Mouse (Mus musculus) embryonic facial prominence, embryonic 14.5 days (tissue): ENCODE results near the gene Gata5. TPM values are rescaled to one million over a fixed set of nuclear protein-coding genes. Genes with fewer than 3 reads are reported as not detected.

Experiments
- ATAC-seq: fragments of 200-750 bp; cut with Nextera tagmentation; 2 replicates; pipeline ENCODE4 v1.8.0; 2017; ENCODE audit warnings: low read depth, moderate number of reproducible peaks, moderate TSS enrichment
- DNase-seq: peaks from one replicate; pipeline ENCODE4 v3.0.0-alpha.2; 2015; ENCODE audit warnings: low spot score
- H3K27ac ChIP-seq: fragments of 300-500 bp; sonication (generic); replicated peaks from 2 replicates; pipeline ENCODE4 v1.5.1; 2014; ENCODE audit warnings: low read depth, mild to moderate bottlenecking, low read length, moderate library complexity
- H3K27me3 ChIP-seq: fragments of 300-500 bp; sonication (generic); replicated peaks from 2 replicates; pipeline ENCODE4 v1.6.1; 2014; ENCODE audit warnings: low read length; ENCODE audit not compliant: control insufficient read depth, insufficient read depth
- H3K36me3 ChIP-seq: fragments of 300-500 bp; sonication (generic); 2 replicates; pipeline ENCODE4 v1.6.1; 2014; ENCODE audit warnings: low read length, mixed read lengths; ENCODE audit not compliant: control insufficient read depth, insufficient read depth
- H3K4me1 ChIP-seq: fragments of 300-500 bp; sonication (generic); 2 replicates; pipeline ENCODE4 v1.6.1; 2014; ENCODE audit warnings: antibody characterized with exemption, low read length; ENCODE audit not compliant: control insufficient read depth, insufficient read depth
- H3K4me2 ChIP-seq: fragments of 300-500 bp; sonication (generic); 2 replicates; pipeline ENCODE4 v1.6.1; 2014; ENCODE audit warnings: low read depth, mild to moderate bottlenecking, low read length, moderate library complexity, mixed read lengths
- H3K4me3 ChIP-seq: fragments of 300-500 bp; sonication (generic); 2 replicates; pipeline ENCODE4 v1.5.1; 2014; ENCODE audit warnings: low read depth, mild to moderate bottlenecking, low read length
- H3K9ac ChIP-seq: fragments of 300-500 bp; sonication (generic); 2 replicates; pipeline ENCODE4 v1.6.1; 2014; ENCODE audit warnings: low read depth, mild to moderate bottlenecking, low read length, moderate library complexity, mixed read lengths
- H3K9me3 ChIP-seq: fragments of 300-500 bp; sonication (generic); 2 replicates; pipeline ENCODE4 v1.6.1; 2016; ENCODE audit warnings: low read length; ENCODE audit not compliant: control insufficient read depth
- WGBS: fragments of 180-500 bp; shearing (Covaris S2); extraction: QIAGEN DNeasy Blood & Tissue Kit; methylation state at CpG from one replicate; pipeline ENCODE4 v1.1.7; 2014; 5-methylcytosine and 5-hydroxymethylcytosine counted together
- polyA plus RNA-seq: library from polyadenylated mRNA; unstranded; fragments of >200 nt; fragmentation: Nextera tagmentation; extraction: Ambion mirVana; gene quantifications from 2 replicates; pipeline ENCODE4 v1.2.1, GENCODE M21; 2014

Gata5 gene
- polyA plus RNA-seq, 1 experiment from 2014 or later, result not detected

- no peak overlapping the region for H3K4me3 ChIP-seq
- DNase-seq, result no peak
- H3K4me2 ChIP-seq, result no peak overlapping the region
- H3K9ac ChIP-seq, result no peak overlapping the region
- WGBS, result 53% methylated on average over 4 of the region's 4 CpGs
- no peak overlapping the region for H3K27ac ChIP-seq
- H3K27me3 ChIP-seq, result no peaks in the 10 kb centered on the region
- no peak for ATAC-seq
- H3K4me1 ChIP-seq, result no peaks in the 10 kb centered on the region
- peaks cover 7% of the 10 kb centered on the region; the same call in 1 of the 2 replicates for H3K9me3 ChIP-seq
- no peaks in the 10 kb centered on the region for H3K36me3 ChIP-seq
Observed at GRCm38 (mm10) chr2:180304554-180304953, 29.9 kb downstream of the Gata5 start.

- no peak overlapping the region for H3K9ac ChIP-seq
- no peaks in the 10 kb centered on the region for H3K27me3 ChIP-seq
- 82% methylated on average over 12 of the region's 12 CpGs for WGBS
- DNase-seq, result no peak
- H3K4me1 ChIP-seq, result no peaks in the 10 kb centered on the region
- no peak overlapping the region for H3K4me3 ChIP-seq
- H3K27ac ChIP-seq, result no peak overlapping the region
- no peak for ATAC-seq
- peaks cover 7% of the 10 kb centered on the region; the same call in 1 of the 2 replicates for H3K9me3 ChIP-seq
- no peaks in the 10 kb centered on the region for H3K36me3 ChIP-seq
- H3K4me2 ChIP-seq, result no peak overlapping the region
Observed at GRCm38 (mm10) chr2:180303468-180303867, 31.0 kb downstream of the Gata5 start.

GRCm38 (mm10) chr2:180302201-180302600 lies 32.3 kb downstream of the Gata5 start:
- Histone ChIP-seq H3K27me3 (no peaks in the 10 kb centered on the region), H3K9me3 (peaks cover 7% of the 10 kb centered on the region; the same call in 1 of the 2 replicates), H3K4me1 (no peaks in the 10 kb centered on the region), H3K4me3 (no peak overlapping the region), H3K27ac (no peak overlapping the region), H3K4me2 (no peak overlapping the region), H3K9ac (no peak overlapping the region), H3K36me3 (no peaks in the 10 kb centered on the region)
- DNase-seq, result no peak
- 72% methylated on average over 4 of the region's 4 CpGs for WGBS
- ATAC-seq, result no peak

GRCm38 (mm10) chr2:180300771-180301170 lies 33.7 kb downstream of the Gata5 start:
- Histone ChIP-seq H3K36me3 (no peaks in the 10 kb centered on the region), H3K27ac (no peak overlapping the region), H3K9me3 (peaks cover 7% of the 10 kb centered on the region; the same call in 1 of the 2 replicates), H3K27me3 (no peaks in the 10 kb centered on the region), H3K4me2 (no peak overlapping the region), H3K4me1 (no peaks in the 10 kb centered on the region), H3K9ac (no peak overlapping the region), H3K4me3 (no peak overlapping the region)
- 54% methylated on average over 5 of the region's 5 CpGs for WGBS
- DNase-seq (no peak), ATAC-seq (no peak)

GRCm38 (mm10) chr2:180300252-180300651 lies 34.2 kb downstream of the Gata5 start:
- 66% methylated on average over 2 of the region's 2 CpGs for WGBS
- DNase-seq (no peak), ATAC-seq (no peak)
- no peaks in the 10 kb centered on the region for H3K27me3 ChIP-seq
- H3K9ac ChIP-seq, result no peak overlapping the region
- H3K27ac ChIP-seq, result no peak overlapping the region
- no peaks in the 10 kb centered on the region for H3K4me1 ChIP-seq
- no peaks in the 10 kb centered on the region for H3K36me3 ChIP-seq
- H3K9me3 ChIP-seq, result peaks cover 7% of the 10 kb centered on the region; the same call in 1 of the 2 replicates
- H3K4me2 ChIP-seq, result no peak overlapping the region
- H3K4me3 ChIP-seq, result no peak overlapping the region

GRCm38 (mm10) chr2:180292906-180293305 lies 41.6 kb downstream of the Gata5 start:
- no peak overlapping the region for H3K27ac ChIP-seq
- H3K9me3 ChIP-seq, result no peaks in the 10 kb centered on the region

GRCm38 (mm10) chr2:180292026-180292425 lies 42.5 kb downstream of the Gata5 start:
- WGBS, result 68% methylated on average over 4 of the region's 4 CpGs
- H3K4me3 ChIP-seq, result no peak overlapping the region
- ATAC-seq, result no peak
- H3K9ac ChIP-seq, result no peak overlapping the region
- H3K4me2 ChIP-seq, result no peak overlapping the region
- DNase-seq, result no peak
- H3K27ac ChIP-seq, result no peak overlapping the region
- no peaks in the 10 kb centered on the region for H3K4me1 ChIP-seq
- no peaks in the 10 kb centered on the region for H3K27me3 ChIP-seq
- no peaks in the 10 kb centered on the region for H3K9me3 ChIP-seq
- no peaks in the 10 kb centered on the region for H3K36me3 ChIP-seq

More at GRCm38 (mm10) chr2:180292906-180293305, 41.6 kb downstream of the Gata5 start:
- no peaks in the 10 kb centered on the region for H3K4me1 ChIP-seq
- H3K36me3 ChIP-seq, result no peaks in the 10 kb centered on the region
- 75% methylated on average over 8 of the region's 8 CpGs for WGBS
- no peak overlapping the region for H3K4me3 ChIP-seq
- DNase-seq (no peak), ATAC-seq (no peak)
- H3K27me3 ChIP-seq, result no peaks in the 10 kb centered on the region
- H3K4me2 ChIP-seq, result no peak overlapping the region
- no peak overlapping the region for H3K9ac ChIP-seq

- Histone ChIP-seq H3K4me2 (no peak overlapping the region), H3K9ac (no peak overlapping the region), H3K4me3 (no peak overlapping the region), H3K4me1 (no peaks in the 10 kb centered on the region), H3K9me3 (no peaks in the 10 kb centered on the region), H3K36me3 (no peaks in the 10 kb centered on the region), H3K27ac (no peak overlapping the region; the same call in 1 of the 2 replicates), H3K27me3 (no peaks in the 10 kb centered on the region)
- WGBS, result 81% methylated on average over 5 of the region's 5 CpGs
- no peak for ATAC-seq
- DNase-seq, result no peak
Observed at GRCm38 (mm10) chr2:180291566-180291965, 42.9 kb downstream of the Gata5 start.

- ATAC-seq, result no peak
- 55% methylated on average over 6 of the region's 6 CpGs for WGBS
- H3K27me3 ChIP-seq, result no peaks in the 10 kb centered on the region
- no peak for DNase-seq
- H3K9me3 ChIP-seq, result no peaks in the 10 kb centered on the region
- no peak overlapping the region for H3K4me2 ChIP-seq
- H3K36me3 ChIP-seq, result no peaks in the 10 kb centered on the region
- H3K4me1 ChIP-seq, result no peaks in the 10 kb centered on the region
- no peak overlapping the region for H3K27ac ChIP-seq
- H3K9ac ChIP-seq, result no peak overlapping the region
- H3K4me3 ChIP-seq, result no peak overlapping the region
Observed at GRCm38 (mm10) chr2:180290503-180290902, 44.0 kb downstream of the Gata5 start.
